Mouse (Mus musculus): Measurements from ENCODE around the gene 2310057N15Rik.
"Not testable (repeated sequence)": the region's sequence is repeated elsewhere in the genome, so short reads cannot be mapped to it uniquely, and the experiment has no call there.

Gene 2310057N15Rik

DNA sequence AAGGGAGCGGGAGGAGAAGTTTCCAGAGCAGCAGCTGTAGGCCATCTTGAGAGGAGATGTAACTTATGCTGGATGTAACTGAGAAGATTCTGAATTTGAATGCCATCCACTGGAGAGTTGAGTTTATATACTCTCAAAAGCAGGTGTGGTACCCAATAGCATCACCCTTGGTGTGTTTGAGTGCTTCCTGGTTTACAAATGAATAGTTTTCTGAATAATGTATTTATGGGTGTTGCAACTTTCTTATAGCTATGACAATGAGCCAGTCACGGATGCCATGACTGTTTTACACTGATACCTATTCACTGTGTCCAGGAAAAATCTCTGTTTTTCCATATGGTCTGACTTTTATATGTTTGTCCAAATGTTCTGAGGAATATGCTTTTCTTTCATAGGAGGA lies at the start of gene 2310057N15Rik:
Gene 2310057N15Rik, minus strand, starts transcription at position 101 of the 400 bp plus-strand sequence.
- no peak for DNase-seq (ENCODE audit: low read depth, low spot score)

DNA sequence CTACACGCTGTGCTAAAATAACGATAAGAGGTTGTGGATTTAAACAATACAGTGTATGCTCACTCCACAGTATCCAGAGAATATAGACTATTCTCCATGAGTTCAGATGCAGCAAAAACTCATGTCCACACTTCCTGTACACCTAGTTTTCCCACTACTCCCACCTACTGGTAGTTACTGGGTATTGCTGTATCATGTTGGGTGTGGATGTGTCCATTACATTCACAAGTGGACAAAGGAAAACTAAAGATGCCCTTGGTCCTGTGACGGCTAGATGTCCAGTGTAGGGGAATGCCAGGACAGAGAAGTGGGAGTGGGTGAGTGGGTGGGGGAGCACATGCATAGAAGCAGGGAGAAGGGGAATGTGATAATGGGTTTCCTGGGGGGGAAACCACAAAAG lies 49.7 kb upstream of the 2310057N15Rik start:
- DNase-seq (ENCODE audit: low read depth, low spot score) = no peak

DNA sequence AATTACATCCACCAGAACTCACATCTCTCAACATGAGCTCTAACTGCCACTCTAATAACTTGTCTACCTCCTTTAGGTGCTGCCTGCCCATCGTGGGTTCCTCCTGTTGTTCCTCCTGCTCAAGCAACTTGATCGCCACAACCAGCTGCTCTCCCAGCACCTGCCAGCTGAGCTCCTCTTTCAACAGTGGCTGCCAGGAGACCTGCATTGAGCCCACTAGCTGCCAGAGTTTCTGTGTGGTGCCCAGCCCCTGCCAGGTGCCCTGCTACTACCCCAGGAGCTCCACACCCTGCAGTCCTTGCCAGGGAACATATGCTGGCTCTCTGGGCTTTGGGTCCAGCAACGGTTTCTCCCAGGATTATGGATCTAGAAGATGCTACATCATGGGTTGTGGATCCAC lies 46.1 kb upstream of the 2310057N15Rik start, which contains the start of gene Krtap15:
Gene Krtap15, plus strand, starts transcription at position 150 of the 400 bp plus-strand sequence.
- DNase-seq (ENCODE audit: low read depth, low spot score) = no peak

DNA sequence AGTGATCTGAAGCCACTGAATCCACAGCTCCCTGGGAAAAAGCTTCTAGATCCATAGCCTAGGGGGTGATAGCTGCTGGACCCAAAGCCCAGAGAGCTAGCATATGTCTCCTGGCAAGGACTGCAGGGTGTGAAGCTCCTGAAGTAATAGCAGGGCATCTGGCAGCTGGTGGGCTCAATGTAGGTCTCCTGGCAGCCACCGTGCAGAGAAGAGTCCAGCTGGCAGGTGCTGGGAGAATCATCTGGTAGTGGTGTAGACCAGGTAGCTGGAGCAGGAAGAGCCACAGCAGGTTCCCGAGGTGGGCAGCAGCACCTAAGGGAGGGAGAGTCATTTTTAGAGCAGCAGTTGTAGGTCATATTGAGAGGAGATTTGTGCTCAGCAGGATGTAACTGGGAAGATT lies 37.8 kb upstream of the 2310057N15Rik start, which contains the start of gene Gm20741:
Gene Gm20741, minus strand, starts transcription at position 394 of the 400 bp plus-strand sequence.
- DNase-seq (ENCODE audit: low read depth, low spot score) = no peak

DNA sequence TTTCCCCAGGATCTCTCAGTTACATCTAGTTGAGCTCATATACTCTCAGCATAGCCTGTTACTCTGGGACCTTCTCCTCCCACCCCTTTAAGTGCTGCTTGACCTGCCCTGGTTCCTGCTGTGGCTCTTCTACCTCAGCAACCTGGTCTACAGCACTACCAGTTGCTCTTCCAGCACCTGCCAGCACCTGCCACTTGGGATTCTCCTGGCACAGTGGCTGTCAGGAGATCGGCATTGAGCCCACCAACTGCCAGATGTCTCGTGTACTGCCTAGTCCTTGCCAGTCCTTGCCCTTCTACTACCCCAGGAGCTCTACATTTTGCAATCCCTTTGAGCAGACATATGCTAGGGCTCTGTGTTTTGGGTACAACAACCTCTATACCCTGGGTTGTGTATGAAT lies 12.8 kb upstream of the 2310057N15Rik start:
- DNase-seq (ENCODE audit: low read depth, low spot score) = no peak

DNA sequence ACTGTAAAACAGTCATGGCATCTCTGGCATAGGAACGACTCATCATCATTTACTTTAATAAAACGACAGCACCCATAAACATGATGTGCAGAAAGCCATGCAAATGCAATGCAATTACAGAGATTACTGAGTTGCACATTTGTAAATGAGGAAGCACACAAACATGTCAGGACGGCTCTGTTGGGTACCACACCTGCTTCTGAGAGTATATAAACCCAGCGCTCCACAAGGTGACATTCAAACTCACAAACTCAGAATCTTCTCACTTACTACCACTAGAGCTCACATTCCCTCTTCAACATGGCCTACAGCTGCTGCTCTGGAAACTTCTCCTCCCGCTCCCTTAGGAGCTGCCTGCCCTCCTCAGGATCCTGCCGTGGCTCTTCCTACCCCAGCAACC lies 3.6 kb upstream of the 2310057N15Rik start, which contains the start of gene Gm5965:
Gene Gm5965, plus strand, starts transcription at position 301 of the 400 bp plus-strand sequence.
- no peak for DNase-seq (ENCODE audit: low read depth, low spot score)

DNA sequence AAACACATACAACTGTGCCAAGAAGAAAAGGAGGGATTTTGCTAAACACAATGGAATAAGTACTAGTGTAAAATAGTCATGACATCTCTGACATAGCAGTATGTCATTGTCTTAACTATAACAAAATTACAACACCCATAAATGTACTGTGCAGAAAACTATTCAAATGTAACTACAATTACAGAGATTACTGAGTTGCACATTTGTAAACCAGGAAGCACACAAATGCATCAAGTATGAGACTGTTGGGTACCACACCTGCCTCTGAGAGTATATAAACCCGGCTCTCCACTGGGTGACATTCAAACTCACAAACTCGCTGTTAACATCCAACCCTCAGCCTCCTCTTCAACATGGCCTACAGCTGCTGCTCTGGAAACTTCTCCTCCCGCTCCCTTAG lies 15.5 kb downstream of the 2310057N15Rik start, which contains the start of gene 2310034C09Rik:
Gene 2310034C09Rik, plus strand, starts transcription at position 301 of the 400 bp plus-strand sequence.
- DNase-seq (ENCODE audit: low read depth, low spot score) = not testable (repeated sequence)

DNA sequence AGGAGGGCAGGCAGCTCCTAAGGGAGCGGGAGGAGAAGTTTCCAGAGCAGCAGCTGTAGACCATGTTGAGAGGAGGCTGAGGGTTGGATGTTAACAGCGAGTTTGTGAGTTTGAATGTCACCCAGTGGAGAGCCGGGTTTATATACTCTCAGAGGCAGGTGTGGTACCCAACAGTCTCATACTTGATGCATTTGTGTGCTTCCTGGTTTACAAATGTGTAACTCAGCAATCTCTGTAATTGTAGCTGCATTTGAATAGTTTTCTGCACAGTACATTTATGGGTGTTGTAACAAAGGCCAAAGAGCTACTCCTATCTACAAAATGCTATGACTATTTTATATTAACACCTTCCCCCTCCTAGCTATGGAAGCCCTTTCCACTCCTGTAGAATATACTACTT lies 22.5 kb downstream of the 2310057N15Rik start, which contains the start of gene Krtap13:
Gene Krtap13, minus strand, starts transcription at position 101 of the 400 bp plus-strand sequence.
- not testable (repeated sequence) for DNase-seq (ENCODE audit: low read depth, low spot score)

DNA sequence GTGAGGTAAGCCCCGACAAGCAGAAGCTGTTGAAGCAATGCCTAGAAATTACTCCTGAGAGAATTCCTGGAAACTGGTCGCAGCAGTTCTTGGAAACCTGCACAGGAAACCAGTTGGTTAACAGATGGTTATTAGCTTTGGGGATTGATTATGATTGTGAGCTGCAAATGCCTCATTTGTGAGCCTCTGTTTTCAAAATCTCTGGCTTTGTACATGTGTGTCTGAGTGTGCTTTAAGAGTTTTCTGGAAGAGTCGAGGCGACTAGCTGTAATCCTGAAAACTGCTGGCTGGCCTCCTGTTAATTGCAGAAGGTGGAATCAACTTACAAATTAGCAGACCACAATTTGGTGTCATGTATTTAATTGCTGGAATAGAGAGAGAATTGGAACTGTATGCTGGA lies 26.1 kb downstream of the 2310057N15Rik start:
- DNase-seq (ENCODE audit: low read depth, low spot score) = peak; percentile 10

DNA sequence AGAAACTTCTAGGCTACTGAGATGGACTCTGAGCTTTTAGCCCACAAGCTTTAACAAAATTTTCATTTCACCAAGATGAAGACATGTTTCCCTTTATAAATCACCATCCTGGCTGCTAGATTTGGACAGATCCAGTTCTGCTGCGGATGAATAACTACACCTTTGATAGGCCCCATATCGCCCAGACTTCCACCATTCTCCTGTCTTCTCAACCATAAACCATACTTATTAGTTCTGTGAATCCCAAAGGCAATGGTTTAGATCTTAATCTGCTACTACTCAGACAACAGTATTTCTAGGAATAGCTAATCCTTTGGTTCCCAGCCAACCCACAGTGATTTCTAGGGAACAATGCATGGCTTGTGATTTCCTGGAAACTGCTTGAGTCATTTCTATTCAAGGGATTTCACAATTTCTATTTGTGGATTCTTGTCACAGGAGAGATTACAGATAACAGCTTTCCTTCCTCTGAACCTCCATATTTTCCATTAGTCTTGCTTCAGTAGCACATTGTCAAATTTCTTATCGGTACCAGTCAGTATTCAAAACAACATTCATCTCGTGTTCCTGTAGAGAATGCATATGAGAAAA lies 29.2 kb downstream of the 2310057N15Rik start:
- no peak for DNase-seq (ENCODE audit: low read depth, low spot score)

DNA sequence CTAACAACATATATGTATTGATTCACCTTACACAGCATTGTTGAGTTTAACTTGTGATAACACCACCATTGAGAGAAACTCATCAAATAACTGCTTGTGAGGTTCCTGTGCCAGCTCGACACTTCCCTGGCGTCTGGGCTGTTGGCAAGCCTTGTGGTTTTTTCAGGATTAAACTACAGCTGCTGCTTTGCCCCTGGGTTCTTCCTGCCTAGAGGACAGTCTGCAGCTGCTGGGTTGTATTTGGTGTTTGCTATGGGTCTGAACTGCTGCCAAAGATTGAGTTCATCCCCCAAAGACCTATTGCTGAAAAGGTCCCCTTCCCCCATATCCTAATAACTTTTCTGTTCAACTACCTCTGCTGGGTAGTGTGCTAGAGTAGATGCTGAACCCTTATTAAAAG lies 38.6 kb downstream of the 2310057N15Rik start:
- no peak for DNase-seq (ENCODE audit: low read depth, low spot score)

DNA sequence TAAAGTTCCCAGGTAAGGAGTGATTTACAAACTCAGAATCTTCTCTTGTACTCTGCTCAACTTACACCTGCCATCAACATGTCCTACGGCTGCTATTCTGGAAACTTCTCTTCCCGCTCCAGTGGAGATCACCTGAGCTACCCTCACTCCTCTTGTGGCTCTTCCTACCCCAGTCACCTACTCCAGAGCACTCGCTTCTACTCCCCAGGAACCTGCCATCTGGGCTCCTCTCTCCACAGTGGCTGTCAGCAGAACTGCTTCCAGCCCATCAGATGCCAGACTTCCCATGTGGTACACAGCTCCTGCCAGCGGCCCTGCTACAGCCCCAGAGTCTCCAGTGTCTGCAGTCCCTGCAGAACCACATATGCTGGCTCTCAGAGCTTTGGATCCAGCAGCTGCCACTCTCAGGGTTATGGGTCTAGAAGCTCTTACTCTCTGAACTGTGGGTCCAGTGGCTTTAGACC lies 45.2 kb downstream of the 2310057N15Rik start, which contains the start of gene Krtap13-1:
Gene Krtap13-1, plus strand, starts transcription at position 51 of the 464 bp plus-strand sequence.
- DNase-seq (ENCODE audit: low read depth, low spot score) = no peak

Data from brain, embryonic 18.5 days (tissue).